Mouse (Mus musculus) ES-E14 (cell line): ENCODE data around the gene Flywch1.

ENCODE experiments used
- HCFC1 ChIP-seq: IDR thresholded peaks from 2 replicates; pipeline ENCODE4 v1.6.1; 2012; ENCODE audit warnings: low read length, inconsistent platforms, borderline replicate concordance; ENCODE audit not compliant: insufficient read depth
- MAFK ChIP-seq: IDR thresholded peaks from 2 replicates; pipeline ENCODE4 v1.6.1; 2014; ENCODE audit warnings: mild to moderate bottlenecking, low read depth, low read length, inconsistent platforms; ENCODE audit not compliant: insufficient read depth
- ZC3H11A ChIP-seq: IDR thresholded peaks from 2 replicates; pipeline ENCODE4 v1.6.1; 2012; ENCODE audit warnings: low read depth, mild to moderate bottlenecking, inconsistent platforms, low read length, borderline replicate concordance
- ZNF384 ChIP-seq: IDR thresholded peaks from 2 replicates; pipeline ENCODE4 v1.6.1; 2012; ENCODE audit warnings: low read depth, low read length, inconsistent platforms

DNA sequence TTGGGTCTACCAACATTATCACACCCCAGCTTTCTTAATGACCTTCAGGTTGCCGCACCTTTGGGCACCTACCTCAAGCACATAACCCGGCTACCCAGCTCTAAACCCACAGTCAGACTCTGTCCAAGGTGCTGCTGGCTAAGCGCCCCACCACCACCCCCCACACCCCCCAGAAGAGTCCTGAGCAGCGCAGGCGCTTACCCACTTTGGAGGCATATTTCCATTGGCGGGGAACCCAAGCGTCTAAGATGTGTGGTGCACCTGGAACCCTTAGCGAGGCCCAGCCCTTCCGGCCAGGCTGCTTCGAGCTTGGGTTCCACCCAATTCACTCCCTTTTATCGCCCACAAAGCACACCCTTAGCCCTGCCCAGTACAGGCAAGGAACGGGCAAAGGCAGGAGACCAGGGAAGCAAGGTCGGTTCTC, 30.8 kb downstream of the Flywch1 start, which contains the start of gene Paqr4:
- TF ChIP-seq HCFC1 (no peak), MAFK (no peak), ZC3H11A (no peak), ZNF384 (no peak)
